Mouse (Mus musculus): ENCODE data around the gene Slc22a4. TPM values are rescaled to one million over a fixed set of nuclear protein-coding genes. Genes with fewer than 3 reads are reported as not detected.

Gene Slc22a4
- polyA plus RNA-seq, 1 experiment from 2014 or later, result 2.3 TPM

DNA sequence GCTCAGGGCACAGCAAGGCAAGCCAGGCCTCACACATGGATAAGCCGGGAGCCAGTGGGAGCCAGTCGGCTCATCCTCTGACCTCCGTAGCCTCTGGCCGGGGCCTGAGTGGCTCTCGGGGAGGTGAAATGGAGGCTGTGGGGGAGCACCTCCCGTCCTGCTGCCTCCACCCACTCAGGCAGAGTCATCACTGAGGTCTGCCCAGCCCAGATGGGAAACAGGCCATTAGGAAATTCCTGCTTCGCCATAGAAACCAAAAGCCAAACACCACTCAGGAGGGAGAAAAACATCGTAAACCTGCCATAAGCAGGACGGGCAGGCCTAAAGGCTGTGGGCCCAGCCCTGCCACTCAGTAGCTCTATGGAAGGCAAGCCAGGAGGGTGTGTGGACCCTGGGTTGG lies 32.4 kb upstream of the Slc22a4 start:
- peak; percentile 43; the same call in 1 of the 2 replicates for ATAC-seq (ENCODE audit: low read depth)
- Histone ChIP-seq H3K4me2 (ENCODE audit: low read depth, low read length) (peak overlapping the region; percentile 21; the same call in 1 of the 2 replicates), H3K9me3 (ENCODE audit: control insufficient read depth, low read length) (no peaks in the 10 kb centered on the region), H3K27ac (replicated peaks; ENCODE audit: low read depth, low read length) (peak overlapping the region; percentile 77), H3K36me3 (ENCODE audit: control insufficient read depth, insufficient read depth, low read length) (peaks cover 17% of the 10 kb centered on the region), H3K27me3 (replicated peaks; ENCODE audit: control insufficient read depth, insufficient read depth, low read length) (no peaks in the 10 kb centered on the region), H3K9ac (ENCODE audit: low read depth, low read length) (no peak overlapping the region), H3K4me1 (ENCODE audit: control insufficient read depth, insufficient read depth, low read length) (peaks cover 57% of the 10 kb centered on the region), H3K4me3 (ENCODE audit: low read depth, low read length) (no peak overlapping the region)
- 18% methylated on average over 9 of the region's 9 CpGs for WGBS
- peak; percentile 84 for DNase-seq (ENCODE audit: low spot score)

DNA sequence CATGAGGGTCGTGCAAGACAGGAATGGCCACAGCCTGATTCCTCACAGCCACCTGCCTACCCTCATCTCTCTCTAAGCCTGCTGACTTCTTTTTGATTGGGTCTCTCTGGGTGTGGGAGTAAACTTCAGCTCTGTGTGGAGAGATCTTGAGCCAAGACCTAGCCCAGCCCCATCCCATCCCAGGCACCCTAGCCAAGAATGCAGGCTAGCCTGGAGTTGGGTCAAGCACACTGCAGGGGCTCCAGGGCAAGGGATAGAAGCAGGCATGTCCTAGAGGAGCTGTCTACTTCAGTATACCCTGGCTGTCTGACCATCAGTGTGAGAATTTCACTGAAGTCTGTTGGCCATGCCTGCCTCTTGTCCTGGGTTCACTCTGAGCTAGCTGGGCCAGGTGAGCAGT lies 31.6 kb upstream of the Slc22a4 start:
- peaks cover 25% of the 10 kb centered on the region for H3K36me3 ChIP-seq (ENCODE audit: control insufficient read depth, insufficient read depth, low read length)
- H3K4me3 ChIP-seq (ENCODE audit: low read depth, low read length), result no peak overlapping the region
- H3K9ac ChIP-seq (ENCODE audit: low read depth, low read length), result no peak overlapping the region
- H3K27ac ChIP-seq (replicated peaks; ENCODE audit: low read depth, low read length), result peak overlapping the region; percentile 77
- H3K4me1 ChIP-seq (ENCODE audit: control insufficient read depth, insufficient read depth, low read length), result peaks cover 57% of the 10 kb centered on the region
- H3K27me3 ChIP-seq (replicated peaks; ENCODE audit: control insufficient read depth, insufficient read depth, low read length), result no peaks in the 10 kb centered on the region
- H3K4me2 ChIP-seq (ENCODE audit: low read depth, low read length), result no peak overlapping the region
- H3K9me3 ChIP-seq (ENCODE audit: control insufficient read depth, low read length), result no peaks in the 10 kb centered on the region
- 43% methylated on average over 1 of the region's 1 CpGs for WGBS
- no peak for ATAC-seq (ENCODE audit: low read depth)
- no peak for DNase-seq (ENCODE audit: low spot score)

DNA sequence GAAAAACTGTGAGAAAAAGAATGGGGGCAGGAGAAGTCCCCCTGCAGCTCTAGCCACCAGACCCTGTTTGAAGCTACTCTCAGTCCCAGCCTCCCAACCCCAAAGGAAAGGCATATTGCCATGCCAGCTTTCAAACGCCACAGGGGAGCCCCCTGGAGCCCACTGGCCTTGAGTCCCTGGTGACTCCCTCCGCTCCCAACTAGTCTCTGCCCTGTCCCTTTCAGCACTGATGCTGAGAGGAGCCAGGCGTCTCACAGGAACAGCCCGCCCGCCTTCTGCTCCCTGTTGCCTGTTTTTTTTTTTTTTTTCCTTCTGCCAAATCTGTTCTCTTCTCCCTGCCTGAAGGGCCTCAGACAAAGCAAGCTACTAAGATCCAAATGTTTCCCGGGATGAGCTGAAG lies 30.8 kb upstream of the Slc22a4 start:
- Histone ChIP-seq H3K4me2 (ENCODE audit: low read depth, low read length) (no peak overlapping the region), H3K9ac (ENCODE audit: low read depth, low read length) (no peak overlapping the region)

DNA sequence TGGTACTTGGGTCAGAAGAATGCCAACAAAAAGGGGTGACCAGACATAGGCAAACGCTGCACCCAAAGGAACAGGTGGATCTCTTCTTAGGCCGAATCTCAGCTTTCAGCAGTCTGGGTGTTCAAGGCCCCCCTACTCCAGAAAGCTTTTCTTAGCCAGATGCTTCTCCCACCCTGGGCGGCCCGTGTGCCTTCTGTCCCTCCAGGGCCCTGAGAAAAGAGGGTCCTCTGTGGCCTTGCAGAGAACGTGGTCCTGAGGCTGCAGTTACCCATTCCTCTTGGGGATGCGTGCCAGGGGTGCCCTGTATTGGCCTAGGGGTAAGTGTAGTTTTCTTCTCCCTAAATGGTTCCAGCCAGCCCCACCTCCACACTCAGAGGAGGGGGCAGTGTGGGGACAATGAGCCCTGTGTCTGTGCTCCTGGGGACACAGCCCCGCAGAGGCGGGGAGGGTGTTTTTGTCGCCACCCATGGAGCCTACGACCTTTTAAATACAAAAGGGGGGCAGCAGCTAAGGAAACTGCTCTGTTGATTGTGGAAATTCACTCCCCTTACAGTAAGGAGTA lies 30.2 kb upstream of the Slc22a4 start:
- H3K9ac ChIP-seq (ENCODE audit: low read depth, low read length), result peak overlapping the region; percentile 25; the same call in 1 of the 2 replicates

More for the DNA sequence above, 30.8 kb upstream of the Slc22a4 start:
- peak; percentile 64 for DNase-seq (ENCODE audit: low spot score)
- Histone ChIP-seq H3K27me3 (replicated peaks; ENCODE audit: control insufficient read depth, insufficient read depth, low read length) (no peaks in the 10 kb centered on the region), H3K4me3 (ENCODE audit: low read depth, low read length) (no peak overlapping the region), H3K27ac (replicated peaks; ENCODE audit: low read depth, low read length) (peak overlapping the region; percentile 77), H3K36me3 (ENCODE audit: control insufficient read depth, insufficient read depth, low read length) (peaks cover 32% of the 10 kb centered on the region), H3K9me3 (ENCODE audit: control insufficient read depth, low read length) (no peaks in the 10 kb centered on the region), H3K4me1 (ENCODE audit: control insufficient read depth, insufficient read depth, low read length) (peaks cover 55% of the 10 kb centered on the region)
- WGBS, result 12% methylated on average over 4 of the region's 6 CpGs
- ATAC-seq (ENCODE audit: low read depth), result 0 out of 2 replicates have a peak, but pooled peaks have one; percentile 15

DNA sequence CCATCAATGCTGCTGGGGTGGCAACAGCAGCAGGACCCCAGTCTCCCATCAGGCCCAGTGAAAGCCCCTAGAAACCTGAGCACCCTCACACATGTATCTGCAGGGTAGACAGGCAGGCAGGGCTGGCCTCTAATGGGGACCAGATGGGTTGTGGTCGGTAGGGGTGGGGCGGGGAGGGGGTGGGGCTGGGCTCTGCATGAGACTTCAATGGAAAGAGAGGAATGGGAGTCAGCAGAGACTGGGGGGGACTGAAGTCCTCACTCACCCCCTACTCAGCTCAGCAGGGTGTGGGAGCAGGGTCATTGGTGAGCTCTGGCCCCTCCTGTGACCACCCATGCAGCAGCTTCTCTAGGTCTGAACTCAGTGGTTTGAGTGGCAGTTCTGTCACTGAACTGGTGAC lies 29.5 kb upstream of the Slc22a4 start:
- H3K9me3 ChIP-seq (ENCODE audit: control insufficient read depth, low read length), result no peaks in the 10 kb centered on the region
- no peaks in the 10 kb centered on the region for H3K27me3 ChIP-seq (replicated peaks; ENCODE audit: control insufficient read depth, insufficient read depth, low read length)
- H3K4me3 ChIP-seq (ENCODE audit: low read depth, low read length), result no peak overlapping the region
- DNase-seq (ENCODE audit: low spot score) (peak; percentile 72), ATAC-seq (ENCODE audit: low read depth) (peak; percentile 63)
- no peak overlapping the region for H3K4me2 ChIP-seq (ENCODE audit: low read depth, low read length)
- no peak overlapping the region for H3K9ac ChIP-seq (ENCODE audit: low read depth, low read length)
- H3K27ac ChIP-seq (replicated peaks; ENCODE audit: low read depth, low read length), result peak overlapping the region; percentile 77
- 0% methylated on average over 2 of the region's 2 CpGs for WGBS
- peaks cover 43% of the 10 kb centered on the region for H3K4me1 ChIP-seq (ENCODE audit: control insufficient read depth, insufficient read depth, low read length)
- H3K36me3 ChIP-seq (ENCODE audit: control insufficient read depth, insufficient read depth, low read length), result peaks cover 42% of the 10 kb centered on the region

More for the DNA sequence above, 30.2 kb upstream of the Slc22a4 start:
- Histone ChIP-seq H3K4me2 (ENCODE audit: low read depth, low read length) (no peak overlapping the region), H3K36me3 (ENCODE audit: control insufficient read depth, insufficient read depth, low read length) (peaks cover 37% of the 10 kb centered on the region), H3K4me1 (ENCODE audit: control insufficient read depth, insufficient read depth, low read length) (peaks cover 50% of the 10 kb centered on the region), H3K4me3 (ENCODE audit: low read depth, low read length) (no peak overlapping the region), H3K27me3 (replicated peaks; ENCODE audit: control insufficient read depth, insufficient read depth, low read length) (no peaks in the 10 kb centered on the region), H3K27ac (replicated peaks; ENCODE audit: low read depth, low read length) (peak overlapping the region; percentile 77), H3K9me3 (ENCODE audit: control insufficient read depth, low read length) (no peaks in the 10 kb centered on the region)
- DNase-seq (ENCODE audit: low spot score), result peak; percentile 37
- WGBS, result 32% methylated on average over 10 of the region's 10 CpGs
- ATAC-seq (ENCODE audit: low read depth), result no peak

DNA sequence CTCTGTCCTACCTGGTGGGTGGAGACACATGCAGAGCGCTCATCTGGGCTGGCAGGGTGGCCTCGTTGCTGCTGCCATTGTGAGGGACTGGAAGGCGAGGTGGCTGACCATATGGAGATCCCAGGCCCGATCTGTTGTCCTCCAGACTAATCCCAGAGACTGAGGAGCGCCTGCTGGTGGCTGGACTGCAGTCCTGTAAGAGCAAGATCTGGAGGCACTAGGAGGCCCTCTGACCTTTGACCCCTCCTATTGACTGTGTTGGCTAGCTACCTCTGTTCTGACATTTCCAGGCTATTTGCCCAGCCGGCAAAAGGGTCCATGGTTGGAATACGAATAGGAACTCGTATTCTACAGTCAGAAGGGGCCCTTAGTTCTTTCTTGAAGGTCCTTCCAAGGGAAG lies 28.2 kb upstream of the Slc22a4 start:
- ATAC-seq (ENCODE audit: low read depth) (no peak), DNase-seq (ENCODE audit: low spot score) (no peak)
- H3K9me3 ChIP-seq (ENCODE audit: control insufficient read depth, low read length), result no peaks in the 10 kb centered on the region
- H3K27ac ChIP-seq (replicated peaks; ENCODE audit: low read depth, low read length), result no peak overlapping the region
- peaks cover 37% of the 10 kb centered on the region for H3K36me3 ChIP-seq (ENCODE audit: control insufficient read depth, insufficient read depth, low read length)
- no peak overlapping the region for H3K9ac ChIP-seq (ENCODE audit: low read depth, low read length)
- H3K4me1 ChIP-seq (ENCODE audit: control insufficient read depth, insufficient read depth, low read length), result peaks cover 41% of the 10 kb centered on the region
- H3K4me2 ChIP-seq (ENCODE audit: low read depth, low read length), result no peak overlapping the region
- 38% methylated on average over 6 of the region's 8 CpGs for WGBS
- no peak overlapping the region for H3K4me3 ChIP-seq (ENCODE audit: low read depth, low read length)
- H3K27me3 ChIP-seq (replicated peaks; ENCODE audit: control insufficient read depth, insufficient read depth, low read length), result no peaks in the 10 kb centered on the region

DNA sequence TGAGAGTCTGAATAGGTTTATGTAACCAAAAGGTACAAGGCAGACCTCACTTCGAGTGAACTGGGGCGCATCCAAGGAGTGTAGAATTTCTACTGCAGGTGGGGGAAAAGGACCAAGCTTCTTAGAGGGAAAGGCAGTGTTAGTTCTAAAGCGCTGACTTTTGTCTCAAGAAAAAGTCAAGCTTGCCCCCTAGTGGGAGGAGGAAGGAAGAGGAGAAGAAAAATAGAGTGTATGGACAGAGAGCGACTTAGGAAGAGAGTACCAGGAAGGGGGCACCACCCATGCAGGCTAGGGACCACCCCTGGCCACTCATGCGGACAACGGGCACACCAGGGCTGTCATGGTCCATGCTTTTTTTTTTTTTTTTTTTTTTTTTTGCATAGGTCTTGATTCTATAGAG lies 26.4 kb upstream of the Slc22a4 start:
- Histone ChIP-seq H3K36me3 (ENCODE audit: control insufficient read depth, insufficient read depth, low read length) (peaks cover 36% of the 10 kb centered on the region), H3K4me1 (ENCODE audit: control insufficient read depth, insufficient read depth, low read length) (peaks cover 22% of the 10 kb centered on the region), H3K27ac (replicated peaks; ENCODE audit: low read depth, low read length) (no peak overlapping the region), H3K9ac (ENCODE audit: low read depth, low read length) (no peak overlapping the region), H3K9me3 (ENCODE audit: control insufficient read depth, low read length) (no peaks in the 10 kb centered on the region), H3K4me2 (ENCODE audit: low read depth, low read length) (no peak overlapping the region), H3K4me3 (ENCODE audit: low read depth, low read length) (no peak overlapping the region), H3K27me3 (replicated peaks; ENCODE audit: control insufficient read depth, insufficient read depth, low read length) (no peaks in the 10 kb centered on the region)
- WGBS, result 28% methylated on average over 6 of the region's 6 CpGs
- DNase-seq (ENCODE audit: low spot score) (peak; percentile 80), ATAC-seq (ENCODE audit: low read depth) (no peak)

DNA sequence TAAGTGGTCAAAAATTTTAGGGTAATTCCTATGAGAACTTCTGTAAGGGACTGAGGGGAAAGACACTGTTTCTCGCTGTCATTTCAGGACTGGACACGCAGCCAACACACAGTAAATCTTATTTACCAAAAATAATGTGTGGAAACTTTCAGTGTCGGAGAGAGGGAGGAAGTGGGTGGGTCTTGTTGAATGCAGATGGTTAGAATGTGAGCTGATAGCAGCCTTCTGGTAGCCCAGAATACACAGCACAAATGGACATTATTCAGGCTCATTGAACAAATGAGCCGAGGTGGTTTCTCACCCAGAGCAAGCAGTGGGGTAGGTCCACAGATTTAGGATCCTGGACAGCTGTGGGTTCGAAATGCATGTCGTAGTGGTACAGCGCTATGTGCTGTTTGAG lies 25.2 kb upstream of the Slc22a4 start:
- Histone ChIP-seq H3K9ac (ENCODE audit: low read depth, low read length) (no peak overlapping the region), H3K27me3 (replicated peaks; ENCODE audit: control insufficient read depth, insufficient read depth, low read length) (no peaks in the 10 kb centered on the region), H3K9me3 (ENCODE audit: control insufficient read depth, low read length) (no peaks in the 10 kb centered on the region), H3K4me1 (ENCODE audit: control insufficient read depth, insufficient read depth, low read length) (peaks cover 10% of the 10 kb centered on the region), H3K27ac (replicated peaks; ENCODE audit: low read depth, low read length) (no peak overlapping the region), H3K36me3 (ENCODE audit: control insufficient read depth, insufficient read depth, low read length) (peaks cover 36% of the 10 kb centered on the region), H3K4me2 (ENCODE audit: low read depth, low read length) (no peak overlapping the region), H3K4me3 (ENCODE audit: low read depth, low read length) (no peak overlapping the region)
- ATAC-seq (ENCODE audit: low read depth), result no peak
- no peak for DNase-seq (ENCODE audit: low spot score)
- 85% methylated on average over 7 of the region's 7 CpGs for WGBS

DNA sequence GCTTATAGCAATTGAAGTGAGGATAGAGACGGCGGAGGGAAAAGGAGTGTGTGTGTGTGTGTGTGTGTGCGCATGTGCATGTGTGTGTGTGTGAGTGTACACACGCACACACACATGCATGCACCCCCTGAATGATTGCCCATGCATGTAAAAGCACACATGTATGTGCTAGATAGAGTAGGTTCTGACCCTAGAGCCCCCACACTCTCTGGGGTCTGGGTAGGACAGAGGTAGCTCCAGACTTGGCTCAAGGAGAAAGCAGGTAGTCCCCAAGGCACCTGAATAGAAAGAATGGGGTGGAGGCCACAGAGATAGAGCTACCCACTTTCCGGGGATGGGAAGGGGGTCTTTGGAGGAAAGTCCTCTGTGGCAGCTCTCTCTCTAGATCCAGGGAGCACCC lies 24.2 kb upstream of the Slc22a4 start:
- Histone ChIP-seq H3K36me3 (ENCODE audit: control insufficient read depth, insufficient read depth, low read length) (peaks cover 36% of the 10 kb centered on the region), H3K4me1 (ENCODE audit: control insufficient read depth, insufficient read depth, low read length) (peaks cover 1% of the 10 kb centered on the region), H3K27ac (replicated peaks; ENCODE audit: low read depth, low read length) (no peak overlapping the region), H3K4me3 (ENCODE audit: low read depth, low read length) (no peak overlapping the region), H3K27me3 (replicated peaks; ENCODE audit: control insufficient read depth, insufficient read depth, low read length) (no peaks in the 10 kb centered on the region), H3K9ac (ENCODE audit: low read depth, low read length) (no peak overlapping the region), H3K9me3 (ENCODE audit: control insufficient read depth, low read length) (no peaks in the 10 kb centered on the region), H3K4me2 (ENCODE audit: low read depth, low read length) (no peak overlapping the region)
- DNase-seq (ENCODE audit: low spot score) (no peak), ATAC-seq (ENCODE audit: low read depth) (no peak)
- 96% methylated on average over 5 of the region's 5 CpGs for WGBS
